Mouse (Mus musculus): ENCODE measurements around the gene Srd5a3. TPM values are rescaled to one million over a fixed set of nuclear protein-coding genes. Genes with fewer than 3 reads are reported as not detected.

Gene Srd5a3
- 52.3 and 201 TPM in 2 replicates for polyA plus RNA-seq (2012; rRNA removed; ENCODE audit: low replicate concordance)

GRCm38 (mm10) chr5:76139808-76140729 lies at the start of gene Srd5a3:
Gene Srd5a3, plus strand, starts transcription at chr5:76140271.

GRCm38 (mm10) chr5:76183750-76184261 lies 43.7 kb downstream of the Srd5a3 start, which contains the start of gene Tmem165:
Gene Tmem165, plus strand, starts transcription at chr5:76183880.

Other genes starting within 250 kb of the Srd5a3 start
- 40.3 and 50.4 TPM in 2 replicates for gene Kdr, start 161.8 kb upstream of the Srd5a3 start, polyA plus RNA-seq (2012; rRNA removed; ENCODE audit: low replicate concordance)
- gene Tmem165, start 43.6 kb downstream of the Srd5a3 start, polyA plus RNA-seq (2012; rRNA removed; ENCODE audit: low replicate concordance): 50.1 and 93.7 TPM in 2 replicates
- 23.1 and 25.9 TPM in 2 replicates for gene Clock, start 164.5 kb downstream of the Srd5a3 start, polyA plus RNA-seq (2012; rRNA removed; ENCODE audit: low replicate concordance)
- gene Pdcl2, start 190.9 kb downstream of the Srd5a3 start, polyA plus RNA-seq (2012; rRNA removed; ENCODE audit: low replicate concordance): not detected in 2 replicates
- gene Nmu, start 223.5 kb downstream of the Srd5a3 start, polyA plus RNA-seq (2012; rRNA removed; ENCODE audit: low replicate concordance): not detected in 2 replicates

Measured in subcutaneous adipose tissue, adult 2 months (tissue).